Mouse (Mus musculus): ENCODE data around the gene Dab1.

Gene Dab1

GRCm38 (mm10) chr4:104579946-104580544 is 960.9 kb downstream of the Dab1 start:
- no peak for DNase-seq (ENCODE audit: low spot score in 2 of 2)

- DNase-seq (ENCODE audit: low spot score in 2 of 2): no peak
These were observed 963.6 kb downstream of the Dab1 start for GRCm38 (mm10) chr4:104582726-104583125.

- no peak for DNase-seq (ENCODE audit: low spot score in 2 of 2)
These were observed 968.7 kb downstream of the Dab1 start for GRCm38 (mm10) chr4:104587826-104588225.

DNA sequence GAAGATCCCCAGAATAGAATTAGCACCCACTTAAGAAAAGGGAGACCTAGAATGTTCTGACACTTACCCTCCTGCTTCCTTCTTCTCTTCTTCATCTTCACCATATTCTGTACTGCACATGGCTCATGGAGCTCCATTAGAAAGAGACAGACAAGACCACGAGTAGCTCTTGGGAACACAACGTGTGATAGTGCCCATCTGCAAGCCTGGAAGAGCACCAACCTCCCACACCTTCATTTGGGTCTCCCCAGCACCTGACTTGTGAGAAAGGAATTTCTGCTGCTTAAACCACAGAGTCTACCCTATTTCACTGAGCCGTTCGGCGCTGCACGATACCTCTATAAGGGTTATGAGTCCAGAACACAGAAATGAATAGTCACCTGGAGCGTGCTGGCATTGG is 977.8 kb downstream of the Dab1 start:
- no peak for DNase-seq (ENCODE audit: low spot score in 2 of 2)

GRCm38 (mm10) chr4:104597490-104598465 is 978.6 kb downstream of the Dab1 start:
- no peak for DNase-seq (ENCODE audit: low spot score in 2 of 2)

DNA sequence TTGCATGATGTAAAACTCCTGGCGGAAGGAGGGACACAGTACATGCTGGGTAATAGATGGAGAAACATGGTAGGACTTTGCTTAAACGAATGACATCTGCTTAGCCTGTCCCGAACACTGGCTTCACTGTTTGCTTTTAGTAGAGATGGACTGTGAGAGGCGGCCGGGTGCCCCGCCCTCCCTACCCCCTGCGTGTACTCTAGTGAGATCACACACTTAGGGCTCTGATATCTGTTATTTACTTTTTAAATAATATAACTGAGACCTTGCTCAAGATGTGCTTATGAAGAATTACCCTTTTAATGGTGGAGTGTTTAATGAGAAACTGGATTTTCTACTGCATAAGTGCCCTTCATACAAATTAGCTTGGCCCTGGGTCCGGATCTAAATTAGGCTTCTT is 983.6 kb downstream of the Dab1 start:
- DNase-seq (ENCODE audit: low spot score in 2 of 2): no peak

DNA sequence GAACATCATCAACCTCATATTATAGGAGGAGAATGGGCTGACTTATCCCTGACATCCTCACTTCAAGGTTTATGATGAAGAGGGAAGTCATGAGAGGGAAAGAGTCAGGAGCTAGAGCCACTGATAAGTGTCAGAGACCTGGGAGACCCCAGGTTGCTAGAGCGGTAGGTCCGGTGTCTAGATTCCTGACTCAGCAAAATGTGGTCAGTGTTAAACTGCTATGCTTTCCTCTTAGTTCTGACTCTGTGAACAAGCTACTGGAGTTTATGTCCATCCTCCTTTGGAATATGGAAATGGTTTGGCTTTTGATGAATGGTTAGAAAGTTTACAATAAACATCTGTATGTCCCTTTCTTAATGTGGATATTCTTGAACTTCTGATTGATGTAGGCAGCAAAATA is 985.1 kb downstream of the Dab1 start:
- no peak for DNase-seq (ENCODE audit: low spot score in 2 of 2)

DNA sequence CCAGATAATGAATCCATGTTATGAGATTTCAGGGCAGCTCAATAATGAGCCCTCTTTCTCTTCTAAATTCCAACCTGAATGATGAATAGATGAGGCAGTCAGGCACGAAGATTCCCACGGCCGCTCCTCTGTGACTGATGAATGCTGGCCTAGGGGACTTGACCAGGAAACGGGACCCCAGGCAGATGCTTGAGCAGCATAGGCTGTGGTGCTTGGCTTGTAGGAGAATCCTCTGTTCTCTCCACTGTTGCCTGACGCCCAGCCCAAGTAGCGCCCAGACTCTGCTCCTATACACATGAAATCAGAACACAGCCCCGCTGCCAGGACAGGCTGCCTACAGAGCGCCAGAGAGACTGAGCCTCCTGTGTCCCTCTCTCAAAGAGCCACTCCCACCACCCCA is 987.7 kb downstream of the Dab1 start:
- no peak for DNase-seq (ENCODE audit: low spot score in 2 of 2)

- DNase-seq (ENCODE audit: low spot score in 2 of 2): no peak
These were observed 988.5 kb downstream of the Dab1 start for GRCm38 (mm10) chr4:104607636-104608035.

DNA sequence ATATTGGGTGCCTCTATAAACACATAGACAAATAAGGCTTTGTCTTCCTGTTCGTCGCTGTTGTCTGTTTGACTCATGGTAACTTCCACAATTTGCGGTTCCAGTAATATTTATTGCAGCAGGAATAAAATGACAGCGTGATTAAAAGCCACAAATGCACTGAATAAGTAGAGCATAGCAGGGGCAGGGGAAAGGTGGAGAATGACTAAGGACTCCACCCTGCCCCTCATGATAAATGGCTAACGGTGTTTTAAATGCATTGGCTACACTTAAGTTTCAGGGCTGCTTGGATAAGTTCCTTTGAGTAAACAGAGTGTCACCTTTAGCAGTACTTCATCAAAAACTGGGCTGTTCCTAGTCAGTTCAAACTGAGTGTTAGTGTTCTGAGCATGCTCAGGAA is 1000.3 kb downstream of the Dab1 start:
- DNase-seq (ENCODE audit: low spot score in 2 of 2): no peak

DNA sequence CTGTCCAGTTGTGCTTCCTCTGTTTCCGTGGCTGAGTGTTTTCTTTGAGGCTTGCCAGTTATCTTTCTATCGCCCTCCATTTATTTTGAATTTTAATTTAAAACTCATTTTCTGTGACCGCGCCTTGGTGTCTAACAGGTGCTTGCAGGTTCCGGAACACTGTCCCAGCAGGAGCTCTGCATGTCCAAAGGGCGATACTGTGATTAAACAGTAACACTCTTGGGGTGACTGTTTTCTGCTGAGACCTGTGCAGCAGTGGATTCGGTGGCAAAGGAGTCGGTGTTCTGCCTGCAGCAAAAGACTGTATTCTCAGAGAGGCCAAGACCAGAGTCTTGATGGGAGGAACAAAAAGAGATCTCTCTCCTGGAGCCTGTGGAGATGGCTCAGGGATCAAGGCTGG is 1006.2 kb downstream of the Dab1 start:
- no peak for DNase-seq (ENCODE audit: low spot score in 2 of 2)

DNA sequence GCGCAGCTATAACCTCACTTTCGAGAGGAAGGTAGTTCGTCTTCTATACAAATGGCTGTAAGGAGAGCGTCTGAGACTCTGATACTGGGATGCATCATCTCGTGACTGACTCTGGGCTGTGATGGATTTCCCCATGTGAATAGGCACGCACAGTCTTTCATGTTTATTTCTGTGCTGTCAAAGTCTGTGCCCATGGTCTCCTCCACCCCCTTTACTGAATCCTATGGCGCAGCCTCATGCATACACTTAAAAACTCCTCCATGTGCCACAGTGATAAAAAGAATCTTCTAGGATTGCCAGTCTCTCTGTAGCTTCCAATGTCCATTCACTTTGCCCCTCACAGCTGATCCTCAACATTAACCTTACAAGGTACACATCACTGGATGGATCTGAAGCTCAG is 1009.5 kb downstream of the Dab1 start:
- DNase-seq (ENCODE audit: low spot score in 2 of 2): no peak

GRCm38 (mm10) chr4:104637016-104637415 is 1017.9 kb downstream of the Dab1 start:
- DNase-seq (ENCODE audit: low spot score in 2 of 2): no peak

DNA sequence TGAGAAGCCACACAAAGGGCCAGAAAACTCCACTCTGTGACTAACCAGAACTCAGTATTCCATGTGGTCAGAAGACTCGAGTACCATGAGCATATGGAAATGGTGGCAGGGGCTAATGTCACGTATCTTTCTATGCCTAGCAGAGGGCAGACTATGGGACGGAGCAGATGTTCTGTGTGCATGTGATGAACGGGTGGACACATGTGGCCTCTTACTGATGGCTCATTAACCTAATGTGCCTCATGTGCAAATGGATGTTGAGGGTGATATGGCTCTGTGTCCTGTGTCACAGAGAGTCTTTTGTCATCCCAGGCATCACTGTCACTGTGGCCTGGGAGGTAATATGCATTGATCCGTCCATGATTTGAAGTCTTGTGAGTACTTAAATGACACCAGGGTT is 1021.5 kb downstream of the Dab1 start:
- no peak for DNase-seq (ENCODE audit: low spot score in 2 of 2)

GRCm38 (mm10) chr4:104642761-104643469 is 1023.8 kb downstream of the Dab1 start:
- DNase-seq (ENCODE audit: low spot score in 2 of 2): peak; percentile 25 to 37

DNA sequence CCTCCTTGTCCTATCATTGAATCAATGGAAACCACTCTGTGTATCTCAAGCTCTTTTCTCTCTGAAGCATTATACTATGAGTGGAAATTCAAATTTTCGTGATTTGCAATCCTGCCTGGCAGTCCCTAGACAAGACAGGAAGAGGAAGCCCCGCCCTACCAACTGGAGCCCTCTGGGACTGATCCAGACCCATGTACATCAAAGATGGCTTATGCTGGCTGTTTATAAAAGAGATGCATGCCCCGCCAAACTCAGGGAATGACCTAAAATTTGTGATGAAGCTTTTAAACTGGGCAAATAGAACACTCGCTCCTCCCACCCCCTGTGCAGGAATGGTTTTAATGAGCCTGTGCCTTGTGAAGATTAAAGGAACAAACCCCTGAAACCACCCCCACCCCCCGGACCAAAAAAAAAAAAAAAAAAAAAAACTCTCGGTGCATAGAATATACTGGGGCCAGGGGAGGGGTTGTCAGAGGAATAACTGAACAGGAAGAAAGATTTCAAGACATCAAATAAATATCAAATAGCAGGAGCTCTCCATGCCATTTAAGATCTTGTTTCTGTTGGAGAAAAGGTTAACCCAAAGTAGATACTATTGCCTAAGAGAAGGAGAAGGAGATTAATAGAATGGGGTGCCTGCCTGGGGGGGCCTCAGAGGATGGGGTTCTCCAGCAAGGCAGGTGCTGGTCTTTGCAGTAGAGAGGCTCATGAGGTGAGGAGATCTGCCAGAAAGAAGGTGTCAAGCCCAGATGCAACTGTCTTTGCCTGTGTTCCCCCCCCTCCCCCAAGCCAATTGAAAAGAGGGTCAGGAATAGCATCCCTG is 1024.6 kb downstream of the Dab1 start:
- DNase-seq (ENCODE audit: low spot score in 2 of 2): peak; percentile 55 to 69

- DNase-seq (ENCODE audit: low spot score in 2 of 2): no peak
These were observed 1025.1 kb downstream of the Dab1 start for GRCm38 (mm10) chr4:104644357-104644630.

DNA sequence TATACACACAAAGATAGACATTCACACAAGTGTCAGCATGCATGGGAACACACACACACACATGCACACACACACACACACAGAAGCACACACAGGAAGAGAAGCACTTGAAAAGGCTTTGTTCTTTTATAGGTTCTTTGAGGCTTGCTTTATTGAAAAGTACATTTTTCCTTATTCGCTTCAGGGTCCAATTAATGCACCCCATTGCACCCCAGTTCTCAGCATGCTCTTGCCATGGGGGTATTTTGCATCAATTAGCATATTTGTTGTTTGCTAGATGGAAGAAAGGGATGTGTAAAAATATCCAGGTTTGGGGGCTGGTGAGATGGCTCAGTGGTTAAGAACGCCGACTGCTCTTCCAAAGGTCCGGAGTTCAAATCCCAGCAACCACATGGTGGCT is 1025.7 kb downstream of the Dab1 start:
- no peak for DNase-seq (ENCODE audit: low spot score in 2 of 2)

GRCm38 (mm10) chr4:104651761-104652160 is 1032.6 kb downstream of the Dab1 start:
- no peak for DNase-seq (ENCODE audit: low spot score in 2 of 2)

DNA sequence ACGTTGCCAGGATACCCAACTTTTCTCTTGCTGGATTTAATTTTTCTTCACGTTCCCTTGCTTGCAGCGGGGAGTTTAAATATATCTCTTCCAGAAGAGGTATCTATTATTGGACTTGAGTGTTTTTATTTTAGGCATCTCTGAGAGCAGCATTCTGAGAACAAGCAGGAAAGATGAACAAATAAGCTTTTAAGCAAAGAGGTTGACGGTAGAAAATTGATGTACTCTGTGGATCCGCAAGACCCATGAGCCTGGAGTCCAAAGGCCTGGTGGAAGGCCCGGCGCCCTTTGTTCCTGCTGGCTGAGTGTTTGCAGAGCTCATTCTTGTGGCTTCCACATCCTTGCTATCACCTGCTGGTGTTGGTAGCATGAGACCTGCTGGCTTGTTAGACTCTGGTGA is 1037.6 kb downstream of the Dab1 start:
- DNase-seq (ENCODE audit: low spot score in 2 of 2): no peak

DNA sequence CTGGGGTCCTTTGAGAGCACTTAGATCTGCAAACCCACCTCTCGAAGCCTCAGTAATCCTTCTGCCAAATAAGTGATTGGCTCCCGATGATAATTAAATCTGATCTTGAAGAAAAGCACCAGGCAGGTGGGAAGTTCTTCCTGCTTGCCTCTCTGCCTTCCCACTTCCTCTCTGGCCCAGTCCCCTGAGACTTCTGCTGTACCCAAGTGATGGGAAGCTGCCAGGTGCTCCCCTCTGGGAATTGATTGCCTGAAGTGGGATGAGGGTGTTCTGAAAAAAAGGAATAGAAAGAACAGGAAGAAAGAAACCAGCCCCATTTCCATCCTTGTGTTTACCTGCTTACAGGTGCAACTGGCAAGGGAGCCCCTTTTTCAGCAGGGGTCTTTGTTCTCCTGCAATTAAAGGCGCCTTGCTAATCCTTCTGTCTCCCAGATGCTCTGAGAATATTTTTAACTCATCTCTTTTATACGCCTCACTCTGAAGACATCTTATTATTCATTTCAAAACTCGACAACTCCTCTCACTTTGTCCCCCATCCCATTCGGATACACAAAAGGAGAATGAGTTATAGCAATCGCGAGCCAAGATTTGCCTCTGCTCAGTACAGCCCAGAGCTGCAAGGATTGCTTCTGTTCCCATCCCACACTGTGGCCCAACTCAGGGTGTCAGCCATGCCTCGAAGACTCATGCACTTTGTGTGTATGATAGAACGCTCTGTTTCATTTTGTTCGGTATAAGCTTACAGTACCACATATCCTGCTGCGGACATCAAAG is 1043.9 kb downstream of the Dab1 start:
- DNase-seq (ENCODE audit: low spot score in 2 of 2): no peak

Data from frontal cortex, postnatal 10 days (tissue).